Mouse (Mus musculus) bone marrow macrophage, adult 2 months (primary cell): ENCODE measurements around the gene Por.

Source experiments
- CTCF ChIP-seq: IDR thresholded peaks from 2 replicates; pipeline ENCODE4 v1.5.1; 2012; ENCODE audit warnings: low read depth, mild to moderate bottlenecking, low read length, moderate library complexity
- POLR2A ChIP-seq: IDR thresholded peaks from 2 replicates; pipeline ENCODE4 v1.6.1; 2012; ENCODE audit warnings: mild to moderate bottlenecking, low read depth, low read length, borderline replicate concordance

GRCm38 (mm10) chr5:135656046-135656445 is 13.8 kb upstream of the Por start:
- TF ChIP-seq POLR2A (no peak), CTCF (no peak)
